Mouse (Mus musculus): ENCODE measurements around the gene Rab33a. TPM values are rescaled to one million over a fixed set of nuclear protein-coding genes. Genes with fewer than 3 reads are reported as not detected.

Gene Rab33a
- polyA plus RNA-seq (2021) = 0.06 TPM

DNA sequence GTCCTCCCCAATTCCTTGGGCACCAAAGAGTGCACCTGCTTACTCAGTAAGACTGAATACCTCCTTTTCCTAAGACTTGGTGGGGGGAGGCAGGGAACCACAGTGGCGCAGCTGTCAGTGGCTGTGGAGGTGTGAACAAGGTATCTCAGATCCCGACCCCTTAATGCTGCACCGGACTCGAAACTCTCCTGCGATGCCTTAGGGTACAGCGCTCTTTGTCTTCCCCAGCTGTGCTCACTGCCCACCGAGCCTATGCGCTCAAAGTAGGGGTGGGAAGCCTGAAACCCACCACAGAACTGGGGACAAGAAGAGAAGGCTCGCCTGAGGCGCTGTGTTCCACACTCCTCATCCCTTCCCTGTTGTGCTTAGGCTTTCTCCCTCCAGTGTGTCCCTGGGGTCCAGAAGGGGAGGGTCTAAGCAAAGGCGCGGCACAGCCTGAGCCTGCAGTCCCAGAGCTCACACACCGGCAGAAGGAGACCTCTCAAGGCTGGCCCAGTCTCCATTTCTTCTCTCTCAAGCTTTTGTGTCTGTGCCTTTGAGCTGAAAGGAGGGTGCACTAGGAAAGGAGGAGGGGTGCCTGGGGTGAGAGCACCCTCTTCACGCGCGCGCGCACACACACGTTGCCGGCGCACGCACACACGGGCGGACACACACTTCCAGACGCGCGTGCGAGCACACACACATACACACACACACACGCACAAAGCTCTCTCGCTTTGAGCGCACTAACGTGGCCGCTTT, at the start of gene Rab33a:
Gene Rab33a, plus strand, starts transcription at position 478 of the 741 bp plus-strand sequence.
- DNase-seq (ENCODE audit: low read depth, low spot score) (no peak), ATAC-seq (no peak)
- no peak for TF ChIP-seq CTCF (IDR thresholded peaks at IDR 0.05)
- no peaks in the 10 kb centered on the region for H3K27me3 ChIP-seq
- in situ Hi-C loops (cut with MboI; ENCODE audit: low pct_unique_long_range_greater_than_20kb) = no loop called here
- ChIA-PET POLR2A (no interaction called here), CTCF (interaction anchor here (1.8 kb wide), 1 partner anchor 13 kb away, joined by 7 read pairs; no protein-coding TSS in a partner anchor)

DNA sequence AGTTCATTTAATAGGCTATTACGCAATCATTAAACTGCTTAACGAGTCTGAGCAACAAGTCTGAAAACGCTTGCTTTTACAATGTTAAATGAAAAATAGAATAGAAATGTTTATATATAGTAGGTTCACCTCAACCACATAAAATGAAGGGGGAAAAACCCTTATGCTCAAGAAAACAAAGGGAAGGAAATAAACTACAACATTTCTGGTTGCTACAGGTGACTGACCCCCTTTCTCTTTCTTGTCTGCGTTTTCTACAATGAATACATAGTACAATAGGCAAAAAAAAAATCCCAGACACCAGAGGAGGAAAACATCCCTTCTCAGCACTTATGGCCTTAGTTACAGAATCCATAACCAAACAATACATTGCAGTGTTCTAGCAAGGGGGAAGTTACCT, 38.0 kb upstream of the Rab33a start:
- DNase-seq (ENCODE audit: low read depth, low spot score) (no peak), ATAC-seq (no peak)
- H3K27me3 ChIP-seq = peaks cover 34% of the 10 kb centered on the region
- POLR2A ChIA-PET = no interaction called here
- no peak for TF ChIP-seq CTCF (IDR thresholded peaks at IDR 0.05)
- CTCF ChIA-PET = no interaction called here
- in situ Hi-C loops (cut with MboI; ENCODE audit: low pct_unique_long_range_greater_than_20kb) = no loop called here

DNA sequence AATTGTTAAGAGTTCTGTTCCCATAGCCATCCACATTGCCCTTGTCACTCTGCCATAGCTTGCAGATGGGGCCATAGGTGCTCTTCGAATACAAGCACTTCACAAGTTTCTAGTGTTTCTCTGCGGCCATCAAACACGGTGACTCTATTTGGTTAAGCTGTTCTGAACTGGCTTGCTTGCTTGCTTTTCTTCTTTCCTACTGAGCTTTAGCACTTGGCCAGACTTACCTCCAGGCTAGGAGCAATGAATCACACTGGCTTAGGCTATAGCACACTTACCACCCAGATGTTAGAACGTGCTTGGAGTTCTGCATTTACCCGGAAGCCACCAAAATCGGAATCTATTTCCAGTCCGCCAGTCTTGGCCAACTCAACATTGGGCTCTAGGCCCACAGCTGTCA, 37.4 kb upstream of the Rab33a start:
- CTCF ChIA-PET = interaction anchor here (1.2 kb wide), 1 partner anchor 71 kb away, joined by 3 read pairs; no protein-coding TSS in a partner anchor
- DNase-seq (ENCODE audit: low read depth, low spot score) (no peak), ATAC-seq (no peak)
- H3K27me3 ChIP-seq = peaks cover 34% of the 10 kb centered on the region
- no peak for TF ChIP-seq CTCF (IDR thresholded peaks at IDR 0.05)
- in situ Hi-C loops (cut with MboI; ENCODE audit: low pct_unique_long_range_greater_than_20kb) = no loop called here
- POLR2A ChIA-PET = no interaction called here

DNA sequence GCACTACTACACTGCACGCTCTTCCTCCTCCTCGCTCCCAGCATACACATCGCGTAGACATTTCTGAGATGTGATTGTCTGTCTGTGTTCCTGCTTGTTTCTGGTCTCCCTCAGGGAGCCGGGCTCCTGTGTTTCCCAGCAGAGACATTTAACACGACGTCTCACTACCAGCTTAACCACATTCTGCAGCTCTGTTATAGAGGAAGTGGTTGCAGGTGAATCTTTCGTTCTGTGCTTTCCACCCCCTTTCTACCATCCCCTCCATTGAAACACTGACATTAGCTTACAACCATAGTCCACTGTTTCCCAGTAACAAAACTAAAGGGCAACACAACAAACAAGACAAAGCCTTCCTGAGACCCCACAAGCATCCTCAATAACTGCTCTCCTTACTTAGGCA, 25.3 kb upstream of the Rab33a start:
- CTCF ChIA-PET = interaction anchor here (1.2 kb wide), 1 partner anchor 11 kb away, joined by 3 read pairs; no protein-coding TSS in a partner anchor
- DNase-seq (ENCODE audit: low read depth, low spot score) (no peak), ATAC-seq (no peak)
- TF ChIP-seq CTCF (IDR thresholded peaks at IDR 0.05) = no peak
- H3K27me3 ChIP-seq = peaks cover 16% of the 10 kb centered on the region
- POLR2A ChIA-PET = no interaction called here
- in situ Hi-C loops (cut with MboI; ENCODE audit: low pct_unique_long_range_greater_than_20kb) = no loop called here

DNA sequence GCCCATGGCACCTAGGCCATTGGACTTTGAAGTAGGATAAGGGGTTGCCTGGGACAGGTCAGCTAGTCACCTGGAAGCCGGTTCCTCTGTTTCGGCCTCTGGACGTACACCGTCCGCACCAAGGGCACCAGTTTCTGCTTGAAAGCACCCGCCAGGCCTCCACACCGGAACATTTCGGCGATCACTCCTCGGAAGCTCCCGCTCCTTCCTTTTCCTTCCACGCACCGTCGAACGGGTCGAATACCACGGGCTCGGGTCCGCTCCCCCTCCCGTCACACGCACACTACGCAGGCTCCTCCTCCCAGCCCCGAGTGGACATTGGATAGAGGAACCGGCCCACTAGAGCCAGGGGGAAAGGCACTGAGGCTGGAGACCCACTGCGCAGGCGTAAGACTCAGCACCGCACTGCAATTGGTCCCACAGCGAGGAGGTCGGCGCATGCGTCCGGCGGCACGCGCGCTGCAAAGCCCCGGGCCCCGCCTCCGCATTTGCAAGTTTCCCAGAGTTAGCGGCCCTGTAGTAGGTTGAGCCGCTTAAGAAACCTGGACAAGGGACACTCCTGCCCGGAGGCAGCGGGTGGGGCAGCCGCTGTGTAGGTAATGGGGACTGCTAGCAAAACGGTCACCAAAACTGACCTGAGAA, 5.8 kb upstream of the Rab33a start, which contains the start of gene Aifm1:
Gene Aifm1, minus strand, starts transcription at position 398 of the 642 bp plus-strand sequence.
- no peaks in the 10 kb centered on the region for H3K27me3 ChIP-seq
- ChIA-PET POLR2A (interaction anchor here (0.6 to 0.7 kb wide), 2 partner anchors 29 to 109 kb away, joined by 3 to 4 read pairs; no protein-coding TSS in a partner anchor), CTCF (interaction anchor here (1.0 to 1.2 kb wide), 2 partner anchors 9 to 11 kb away, joined by 3 read pairs; no protein-coding TSS in a partner anchor)
- in situ Hi-C loops (cut with MboI; ENCODE audit: low pct_unique_long_range_greater_than_20kb) = no loop called here
- peak; percentile 58 for DNase-seq (ENCODE audit: low read depth, low spot score)
- no peak for TF ChIP-seq CTCF (IDR thresholded peaks at IDR 0.05)
- ATAC-seq = peak; percentile 91

DNA sequence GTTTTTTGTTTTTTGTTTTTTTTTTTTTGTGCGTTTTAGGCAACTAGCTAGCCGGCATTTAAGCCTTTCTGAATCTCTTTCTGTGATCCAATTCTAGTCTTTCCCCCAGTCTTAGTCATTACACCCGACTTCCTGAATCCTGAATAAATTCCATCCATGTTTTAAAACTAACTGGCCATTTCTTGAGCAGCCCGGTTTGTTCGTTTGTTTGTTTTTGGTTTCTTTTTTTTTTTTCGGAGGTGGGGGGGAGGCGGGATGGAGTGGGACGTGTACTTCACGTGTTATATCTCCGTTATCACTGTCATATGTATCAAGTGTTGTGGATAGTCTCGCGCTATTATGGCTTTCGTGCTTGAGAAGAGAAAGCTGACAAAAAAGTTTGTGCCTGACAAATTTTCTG, 5.3 kb upstream of the Rab33a start:
- in situ Hi-C loops (cut with MboI; ENCODE audit: low pct_unique_long_range_greater_than_20kb) = no loop called here
- peak; percentile 10 for DNase-seq (ENCODE audit: low read depth, low spot score)
- ATAC-seq = peak; percentile 21
- ChIA-PET POLR2A (interaction anchor here (0.7 kb wide), 1 partner anchor 28 kb away, joined by 4 read pairs; no protein-coding TSS in a partner anchor), CTCF (interaction anchor here (1.0 to 1.2 kb wide), 2 partner anchors 8 to 9 kb away, joined by 3 read pairs; no protein-coding TSS in a partner anchor)
- no peaks in the 10 kb centered on the region for H3K27me3 ChIP-seq
- no peak for TF ChIP-seq CTCF (IDR thresholded peaks at IDR 0.05)

DNA sequence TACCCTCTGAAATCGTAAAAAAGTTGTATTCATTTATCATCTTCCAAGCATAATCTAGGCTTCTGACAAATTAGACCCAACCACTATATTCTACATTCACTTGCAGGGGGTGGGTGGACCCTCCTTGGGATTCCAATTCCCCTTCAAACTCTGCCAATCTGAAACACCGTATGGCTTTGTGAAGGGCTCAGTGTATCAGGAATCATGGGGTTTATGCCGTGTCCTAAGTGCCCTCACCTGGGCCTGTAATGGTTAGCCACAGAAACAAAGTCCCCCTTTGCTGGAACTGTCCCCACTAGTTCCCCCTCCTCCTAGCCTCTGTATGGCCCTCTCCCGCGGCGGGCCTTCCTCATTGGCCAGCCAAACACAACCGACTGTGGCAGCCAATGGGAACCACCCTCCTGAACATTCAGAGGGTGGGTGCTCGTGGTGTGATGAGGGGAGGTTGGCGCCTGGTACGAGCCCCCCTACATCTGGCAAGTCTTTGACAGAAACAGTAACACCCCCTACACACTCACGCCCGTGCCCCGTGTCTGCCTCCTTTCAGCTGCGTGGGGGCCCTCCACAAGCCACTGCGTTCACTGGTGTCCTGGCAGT, 776 bp upstream of the Rab33a start:
- ATAC-seq = no peak
- CTCF ChIA-PET = no interaction called here
- in situ Hi-C loops (cut with MboI; ENCODE audit: low pct_unique_long_range_greater_than_20kb) = no loop called here
- TF ChIP-seq CTCF (IDR thresholded peaks at IDR 0.05) = no peak
- no peaks in the 10 kb centered on the region for H3K27me3 ChIP-seq
- POLR2A ChIA-PET = no interaction called here
- no peak for DNase-seq (ENCODE audit: low read depth, low spot score)

DNA sequence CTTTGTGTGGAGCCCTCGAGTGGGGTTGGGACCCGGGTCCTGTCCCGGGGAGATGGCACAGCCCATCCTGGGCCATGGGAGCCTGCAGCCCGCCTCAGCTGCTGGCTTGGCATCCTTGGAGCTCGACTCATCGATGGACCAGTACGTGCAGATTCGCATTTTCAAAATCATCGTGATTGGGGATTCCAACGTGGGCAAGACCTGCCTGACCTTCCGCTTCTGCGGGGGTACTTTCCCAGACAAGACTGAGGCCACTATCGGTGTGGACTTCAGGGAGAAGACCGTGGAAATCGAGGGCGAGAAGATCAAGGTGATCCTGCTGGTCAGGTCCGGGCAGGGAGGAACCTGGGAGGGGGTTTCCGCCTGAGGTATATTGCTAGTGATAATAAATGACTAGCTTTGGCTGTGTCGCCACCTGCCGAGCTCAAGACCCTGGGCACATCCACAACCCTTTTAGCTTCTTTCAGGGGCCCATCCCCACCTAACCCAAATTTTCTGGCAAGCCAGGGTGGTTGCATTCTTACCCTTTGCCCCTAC, 532 bp downstream of the Rab33a start:
- in situ Hi-C loops (cut with MboI; ENCODE audit: low pct_unique_long_range_greater_than_20kb) = no loop called here
- no peak for ATAC-seq
- CTCF ChIA-PET = interaction anchor here (1.8 kb wide), 1 partner anchor 12 kb away, joined by 7 read pairs; no protein-coding TSS in a partner anchor
- DNase-seq (ENCODE audit: low read depth, low spot score) = no peak
- no peak for TF ChIP-seq CTCF (IDR thresholded peaks at IDR 0.05)
- H3K27me3 ChIP-seq = no peaks in the 10 kb centered on the region
- POLR2A ChIA-PET = no interaction called here

DNA sequence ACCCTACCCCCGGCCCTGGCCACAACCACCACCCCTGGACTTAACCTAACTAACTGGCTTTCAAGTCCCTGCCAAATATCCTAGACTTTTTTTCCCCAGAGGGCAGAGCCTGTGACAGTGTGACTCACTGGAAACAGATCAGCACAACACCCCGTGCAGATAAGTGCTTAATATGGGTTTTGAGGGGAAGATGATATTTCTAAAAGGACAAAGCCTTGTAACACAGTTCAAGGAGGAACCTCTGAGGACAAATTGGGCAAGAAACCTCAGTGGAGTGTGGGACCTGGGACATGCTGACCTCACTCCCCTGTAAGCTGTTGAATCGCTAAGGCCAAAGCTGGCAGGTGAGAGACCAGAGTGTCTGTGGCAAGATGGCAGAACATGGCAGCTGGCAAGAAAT, 2.6 kb downstream of the Rab33a start:
- no peak for TF ChIP-seq CTCF (IDR thresholded peaks at IDR 0.05)
- in situ Hi-C loops (cut with MboI; ENCODE audit: low pct_unique_long_range_greater_than_20kb) = no loop called here
- DNase-seq (ENCODE audit: low read depth, low spot score) (no peak), ATAC-seq (no peak)
- CTCF ChIA-PET = no interaction called here
- POLR2A ChIA-PET = no interaction called here
- no peaks in the 10 kb centered on the region for H3K27me3 ChIP-seq

DNA sequence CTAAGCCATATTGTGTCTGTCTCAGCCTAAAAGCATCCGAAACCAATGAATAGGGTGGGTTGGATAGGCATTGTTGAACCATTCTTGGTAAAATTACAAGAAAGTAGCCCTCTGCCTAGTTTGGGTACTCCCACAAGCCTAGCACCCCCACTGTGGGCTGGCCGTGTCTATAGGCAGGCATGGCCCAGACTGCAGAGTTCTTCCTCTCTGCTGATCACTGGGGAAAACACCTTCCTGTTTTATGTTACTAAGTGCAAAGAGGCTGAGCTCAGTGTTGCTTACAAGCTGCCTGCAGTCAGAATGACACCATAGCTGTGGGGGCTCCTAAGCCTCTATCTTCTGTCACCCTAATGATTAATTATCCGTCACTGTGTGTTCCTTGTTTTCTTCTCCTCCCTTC, 4.4 kb downstream of the Rab33a start:
- CTCF ChIA-PET = interaction anchor here (1.2 to 1.4 kb wide), 2 partner anchors 8 to 52 kb away, joined by 3 read pairs; no protein-coding TSS in a partner anchor
- ATAC-seq = no peak

More for the DNA sequence above, 4.4 kb downstream of the Rab33a start:
- H3K27me3 ChIP-seq = no peaks in the 10 kb centered on the region
- in situ Hi-C loops (cut with MboI; ENCODE audit: low pct_unique_long_range_greater_than_20kb) = no loop called here
- TF ChIP-seq CTCF (IDR thresholded peaks at IDR 0.05) = no peak
- POLR2A ChIA-PET = interaction anchor here (0.6 kb wide), 1 partner anchor 41 kb away, joined by 3 read pairs; no protein-coding TSS in a partner anchor
- DNase-seq (ENCODE audit: low read depth, low spot score) = no peak
